Mouse (Mus musculus): ENCODE measurements around the gene Gimap8. TPM values are rescaled to one million over a fixed set of nuclear protein-coding genes. Genes with fewer than 3 reads are reported as not detected.

Gimap8 gene
- polyA plus RNA-seq, 1 experiment: 2.1 TPM

- no peak for DNase-seq (ENCODE audit: extremely low spot score in 1 of 2, low spot score in 1 of 2)
These were observed 53.4 kb downstream of the Gimap8 start for GRCm38 (mm10) chr6:48700251-48701075.

GRCm38 (mm10) chr6:48702146-48702545 is 55.1 kb downstream of the Gimap8 start:
- DNase-seq (ENCODE audit: extremely low spot score in 1 of 2, low spot score in 1 of 2): no peak

GRCm38 (mm10) chr6:48702601-48703000 is 55.6 kb downstream of the Gimap8 start:
- no peak for DNase-seq (ENCODE audit: extremely low spot score in 1 of 2, low spot score in 1 of 2)

GRCm38 (mm10) chr6:48704146-48704545 is 57.1 kb downstream of the Gimap8 start:
- no peak for DNase-seq (ENCODE audit: extremely low spot score in 1 of 2, low spot score in 1 of 2)

- no peak for DNase-seq (ENCODE audit: extremely low spot score in 1 of 2, low spot score in 1 of 2)
These were observed 59.1 kb downstream of the Gimap8 start for GRCm38 (mm10) chr6:48706130-48706529.

Other genes with a start within 250 kb of the Gimap8 start
- 40.7 and 41.4 TPM in 2 replicates for gene Zfp467, start 201.4 kb upstream of the Gimap8 start, polyA plus RNA-seq (2012; rRNA removed)
- gene Sspo, start 199.0 kb upstream of the Gimap8 start, polyA plus RNA-seq (2012; rRNA removed): 2.0 and 2.2 TPM in 2 replicates
- gene Atp6v0e2, start 109.6 kb upstream of the Gimap8 start, polyA plus RNA-seq (2012; rRNA removed): 448 and 479 TPM in 2 replicates
- 25.4 and 29.2 TPM in 2 replicates for gene Lrrc61, start 92.4 kb upstream of the Gimap8 start, polyA plus RNA-seq (2012; rRNA removed)
- gene Rarres2, start 74.4 kb upstream of the Gimap8 start, polyA plus RNA-seq (2012; rRNA removed): 12.8 and 19.2 TPM in 2 replicates
- gene Gm45021, start 57.6 kb upstream of the Gimap8 start, polyA plus RNA-seq (2012; rRNA removed): not detected in 2 replicates
- gene Repin1, start 53.4 kb upstream of the Gimap8 start, polyA plus RNA-seq (2012; rRNA removed): 85.2 and 91.0 TPM in 2 replicates
- gene Gm44965, start 53.3 kb upstream of the Gimap8 start, polyA plus RNA-seq (2012; rRNA removed): not detected in 2 replicates
- gene Zfp775, start 45.2 kb upstream of the Gimap8 start, polyA plus RNA-seq (2012; rRNA removed): 6.2 and 6.3 TPM in 2 replicates
- gene AI854703, start 20.5 kb upstream of the Gimap8 start, polyA plus RNA-seq (2012; rRNA removed): 22.3 and 22.7 TPM in 2 replicates
- gene Gimap9, start 28.9 kb downstream of the Gimap8 start, polyA plus RNA-seq (2012; rRNA removed): 0.46 and 0.90 TPM in 2 replicates
- 0.68 and 0.69 TPM in 2 replicates for gene Gimap4, start 37.3 kb downstream of the Gimap8 start, polyA plus RNA-seq (2012; rRNA removed)
- 4.0 and 4.5 TPM in 2 replicates for gene Gimap6, start 61.0 kb downstream of the Gimap8 start, polyA plus RNA-seq (2012; rRNA removed)
- gene Gm28053, start 71.4 kb downstream of the Gimap8 start, polyA plus RNA-seq (2012; rRNA removed): 0.54 and 2.1 TPM in 2 replicates
- not detected in 2 replicates for gene Gimap7, start 71.4 kb downstream of the Gimap8 start, polyA plus RNA-seq (2012; rRNA removed)
- 1.6 TPM in 2 replicates for gene Gimap1, start 91.8 kb downstream of the Gimap8 start, polyA plus RNA-seq (2012; rRNA removed)
- 0.67 and 0.82 TPM in 2 replicates for gene Gimap5, start 99.0 kb downstream of the Gimap8 start, polyA plus RNA-seq (2012; rRNA removed)
- gene Gimap3, start 123.6 kb downstream of the Gimap8 start, polyA plus RNA-seq (2012; rRNA removed): 0.28 and 0.34 TPM in 2 replicates
- gene Tmem176a, start 193.7 kb downstream of the Gimap8 start, polyA plus RNA-seq (2012; rRNA removed): 23.7 and 28.1 TPM in 2 replicates
- gene Tmem176b, start 194.3 kb downstream of the Gimap8 start, polyA plus RNA-seq (2012; rRNA removed): 80.2 and 89.1 TPM in 2 replicates
- gene Aoc1, start 225.7 kb downstream of the Gimap8 start, polyA plus RNA-seq (2012; rRNA removed): 0.10 and 0.38 TPM in 2 replicates

Data from frontal cortex, adult 2 months (tissue).